Mouse (Mus musculus): ENCODE data around the gene Maml3. TPM values are rescaled to one million over a fixed set of nuclear protein-coding genes. Genes with fewer than 3 reads are reported as not detected.

The Maml3 gene
- 3.6 and 4.0 TPM in 2 replicates for polyA plus RNA-seq (2015; fragmentation: Nextera tagmentation; extraction: Ambion mirVana)

DNA sequence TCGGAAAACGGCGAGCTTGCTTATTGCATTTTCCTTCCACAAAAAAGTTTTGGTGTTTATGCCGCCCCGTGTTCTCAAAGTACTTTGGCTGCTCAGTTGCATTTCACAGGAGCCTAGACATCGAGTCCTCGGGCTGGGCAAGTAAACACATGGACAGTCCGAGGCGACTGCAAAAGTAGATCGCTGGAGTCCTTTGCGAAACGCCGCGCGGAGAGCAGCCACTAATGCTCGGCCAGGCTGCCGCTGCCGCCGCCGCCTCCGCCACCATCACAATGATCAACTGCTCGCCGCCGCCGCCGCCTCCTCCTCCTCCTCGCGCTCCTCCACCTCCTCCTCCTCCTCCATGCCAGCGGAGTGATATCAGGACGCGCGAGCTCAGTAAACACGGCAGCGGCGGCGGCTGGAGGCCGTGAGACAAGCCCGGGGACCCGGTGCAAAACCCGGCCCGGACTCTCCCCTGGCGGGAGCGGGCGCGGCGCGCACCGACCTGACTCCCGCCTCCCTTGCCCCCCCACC is at the start of gene Maml3:
Maml3 (minus strand) TSS at position 441 of the 516 bp plus-strand sequence.
- Histone ChIP-seq H3K4me3 (ENCODE audit: low read length) (peak within 1 kb of the TSS; percentile 92), H3K4me1 (ENCODE audit: control insufficient read depth, insufficient read depth, low read length) (peaks cover 14% of the 10 kb centered on the region), H3K27me3 (replicated peaks; ENCODE audit: control insufficient read depth, insufficient read depth, low read length) (no peaks in the 10 kb centered on the region), H3K27ac (ENCODE audit: low read length) (peak within 1 kb of the TSS; percentile 99), H3K4me2 (ENCODE audit: low read depth, low read length) (peak within 1 kb of the TSS; percentile 89), H3K36me3 (ENCODE audit: control insufficient read depth, insufficient read depth, low read length) (no peaks in the 10 kb centered on the region), H3K9me3 (ENCODE audit: control insufficient read depth, low read length) (no peaks in the 10 kb centered on the region), H3K9ac (ENCODE audit: low read depth, low read length) (peak within 1 kb of the TSS; percentile 95)
- ATAC-seq: peak; percentile 32
- WGBS: under 1% methylated on average over 47 of the region's 49 CpGs

- no peak overlapping the region for H3K9ac ChIP-seq (ENCODE audit: low read depth, low read length)
- H3K4me3 ChIP-seq (ENCODE audit: low read length): no peak overlapping the region
- ATAC-seq: peak; percentile 66; the same call in 1 of the 2 replicates
- H3K4me2 ChIP-seq (ENCODE audit: low read depth, low read length): no peak overlapping the region
- no peaks in the 10 kb centered on the region for H3K4me1 ChIP-seq (ENCODE audit: control insufficient read depth, insufficient read depth, low read length)
- H3K36me3 ChIP-seq (ENCODE audit: control insufficient read depth, insufficient read depth, low read length): no peaks in the 10 kb centered on the region
- 44% methylated on average over 3 of the region's 3 CpGs for WGBS
- H3K27me3 ChIP-seq (replicated peaks; ENCODE audit: control insufficient read depth, insufficient read depth, low read length): no peaks in the 10 kb centered on the region
- H3K9me3 ChIP-seq (ENCODE audit: control insufficient read depth, low read length): no peaks in the 10 kb centered on the region
- no peak overlapping the region for H3K27ac ChIP-seq (ENCODE audit: low read length)
Observed at GRCm38 (mm10) chr3:52151155-52151554, 46.3 kb upstream of the Maml3 start.

GRCm38 (mm10) chr3:52148301-52148700 is 43.4 kb upstream of the Maml3 start:
- WGBS: 53% methylated on average over 4 of the region's 4 CpGs

GRCm38 (mm10) chr3:52144776-52145460 is 40.0 kb upstream of the Maml3 start:
- no peak overlapping the region for H3K4me2 ChIP-seq (ENCODE audit: low read depth, low read length)
- no peaks in the 10 kb centered on the region for H3K4me1 ChIP-seq (ENCODE audit: control insufficient read depth, insufficient read depth, low read length)
- WGBS: 82% methylated on average over 12 of the region's 12 CpGs
- no peak overlapping the region for H3K9ac ChIP-seq (ENCODE audit: low read depth, low read length)
- no peak overlapping the region for H3K4me3 ChIP-seq (ENCODE audit: low read length)
- no peak for ATAC-seq
- H3K27ac ChIP-seq (ENCODE audit: low read length): no peak overlapping the region
- no peaks in the 10 kb centered on the region for H3K27me3 ChIP-seq (replicated peaks; ENCODE audit: control insufficient read depth, insufficient read depth, low read length)
- no peaks in the 10 kb centered on the region for H3K36me3 ChIP-seq (ENCODE audit: control insufficient read depth, insufficient read depth, low read length)
- H3K9me3 ChIP-seq (ENCODE audit: control insufficient read depth, low read length): no peaks in the 10 kb centered on the region

More at GRCm38 (mm10) chr3:52148301-52148700, 43.4 kb upstream of the Maml3 start:
- ATAC-seq: no peak
- H3K4me3 ChIP-seq (ENCODE audit: low read length): no peak overlapping the region
- no peak overlapping the region for H3K4me2 ChIP-seq (ENCODE audit: low read depth, low read length)
- no peak overlapping the region for H3K27ac ChIP-seq (ENCODE audit: low read length)
- H3K36me3 ChIP-seq (ENCODE audit: control insufficient read depth, insufficient read depth, low read length): no peaks in the 10 kb centered on the region
- H3K9ac ChIP-seq (ENCODE audit: low read depth, low read length): no peak overlapping the region
- H3K27me3 ChIP-seq (replicated peaks; ENCODE audit: control insufficient read depth, insufficient read depth, low read length): no peaks in the 10 kb centered on the region
- no peaks in the 10 kb centered on the region for H3K4me1 ChIP-seq (ENCODE audit: control insufficient read depth, insufficient read depth, low read length)
- no peaks in the 10 kb centered on the region for H3K9me3 ChIP-seq (ENCODE audit: control insufficient read depth, low read length)

- 85% methylated on average over 7 of the region's 7 CpGs for WGBS
- Histone ChIP-seq H3K4me2 (ENCODE audit: low read depth, low read length) (no peak overlapping the region), H3K27me3 (replicated peaks; ENCODE audit: control insufficient read depth, insufficient read depth, low read length) (no peaks in the 10 kb centered on the region), H3K9ac (ENCODE audit: low read depth, low read length) (no peak overlapping the region), H3K27ac (ENCODE audit: low read length) (no peak overlapping the region), H3K9me3 (ENCODE audit: control insufficient read depth, low read length) (no peaks in the 10 kb centered on the region), H3K4me3 (ENCODE audit: low read length) (no peak overlapping the region), H3K4me1 (ENCODE audit: control insufficient read depth, insufficient read depth, low read length) (no peaks in the 10 kb centered on the region), H3K36me3 (ENCODE audit: control insufficient read depth, insufficient read depth, low read length) (no peaks in the 10 kb centered on the region)
- ATAC-seq: no peak
Observed at GRCm38 (mm10) chr3:52143017-52143416, 38.1 kb upstream of the Maml3 start.

GRCm38 (mm10) chr3:52140162-52140561 is 35.3 kb upstream of the Maml3 start:
- ATAC-seq: peak; percentile 26; the same call in 1 of the 2 replicates
- Histone ChIP-seq H3K4me2 (ENCODE audit: low read depth, low read length) (no peak overlapping the region), H3K36me3 (ENCODE audit: control insufficient read depth, insufficient read depth, low read length) (no peaks in the 10 kb centered on the region), H3K4me1 (ENCODE audit: control insufficient read depth, insufficient read depth, low read length) (no peaks in the 10 kb centered on the region), H3K27me3 (replicated peaks; ENCODE audit: control insufficient read depth, insufficient read depth, low read length) (no peaks in the 10 kb centered on the region), H3K9ac (ENCODE audit: low read depth, low read length) (no peak overlapping the region), H3K4me3 (ENCODE audit: low read length) (no peak overlapping the region), H3K9me3 (ENCODE audit: control insufficient read depth, low read length) (no peaks in the 10 kb centered on the region), H3K27ac (ENCODE audit: low read length) (no peak overlapping the region)
- WGBS: 49% methylated on average over 16 of the region's 16 CpGs

DNA sequence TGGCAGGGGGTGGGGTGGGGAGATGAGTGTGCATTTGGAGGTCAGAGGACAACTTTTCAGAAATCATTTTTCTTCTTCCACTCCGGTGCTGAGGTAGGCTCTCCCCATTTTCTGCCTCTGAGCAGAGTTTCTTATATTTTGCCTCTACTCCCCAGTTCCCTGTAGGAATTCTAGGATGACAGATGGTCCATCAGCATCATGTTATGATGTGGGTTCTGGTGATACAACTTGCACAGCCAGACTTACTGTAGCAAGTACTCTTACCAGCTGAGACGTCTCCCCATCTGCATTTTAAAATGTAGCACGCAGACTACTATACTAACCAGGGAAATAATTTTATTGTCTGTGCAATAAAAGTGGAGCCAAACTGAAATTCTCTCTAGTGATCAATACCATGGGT is 20.5 kb upstream of the Maml3 start:
- Histone ChIP-seq H3K27me3 (replicated peaks; ENCODE audit: control insufficient read depth, insufficient read depth, low read length) (no peaks in the 10 kb centered on the region), H3K36me3 (ENCODE audit: control insufficient read depth, insufficient read depth, low read length) (no peaks in the 10 kb centered on the region), H3K4me3 (ENCODE audit: low read length) (no peak overlapping the region), H3K27ac (ENCODE audit: low read length) (no peak overlapping the region), H3K4me1 (ENCODE audit: control insufficient read depth, insufficient read depth, low read length) (no peaks in the 10 kb centered on the region), H3K9ac (ENCODE audit: low read depth, low read length) (no peak overlapping the region), H3K9me3 (ENCODE audit: control insufficient read depth, low read length) (no peaks in the 10 kb centered on the region), H3K4me2 (ENCODE audit: low read depth, low read length) (no peak overlapping the region)
- no peak for ATAC-seq
- 74% methylated on average over 3 of the region's 3 CpGs for WGBS

- WGBS: 56% methylated on average over 4 of the region's 4 CpGs
- no peaks in the 10 kb centered on the region for H3K36me3 ChIP-seq (ENCODE audit: control insufficient read depth, insufficient read depth, low read length)
Observed at GRCm38 (mm10) chr3:52120858-52121257, 16.0 kb upstream of the Maml3 start.

GRCm38 (mm10) chr3:52119216-52119615 is 14.3 kb upstream of the Maml3 start:
- no peaks in the 10 kb centered on the region for H3K36me3 ChIP-seq (ENCODE audit: control insufficient read depth, insufficient read depth, low read length)
- 72% methylated on average over 7 of the region's 7 CpGs for WGBS
- no peak overlapping the region for H3K4me2 ChIP-seq (ENCODE audit: low read depth, low read length)
- H3K4me3 ChIP-seq (ENCODE audit: low read length): no peak overlapping the region
- no peaks in the 10 kb centered on the region for H3K4me1 ChIP-seq (ENCODE audit: control insufficient read depth, insufficient read depth, low read length)
- H3K9ac ChIP-seq (ENCODE audit: low read depth, low read length): no peak overlapping the region
- H3K27ac ChIP-seq (ENCODE audit: low read length): no peak overlapping the region
- no peak for ATAC-seq
- no peaks in the 10 kb centered on the region for H3K27me3 ChIP-seq (replicated peaks; ENCODE audit: control insufficient read depth, insufficient read depth, low read length)
- no peaks in the 10 kb centered on the region for H3K9me3 ChIP-seq (ENCODE audit: control insufficient read depth, low read length)

More at GRCm38 (mm10) chr3:52120858-52121257, 16.0 kb upstream of the Maml3 start:
- Histone ChIP-seq H3K4me3 (ENCODE audit: low read length) (no peak overlapping the region), H3K9me3 (ENCODE audit: control insufficient read depth, low read length) (no peaks in the 10 kb centered on the region), H3K27me3 (replicated peaks; ENCODE audit: control insufficient read depth, insufficient read depth, low read length) (no peaks in the 10 kb centered on the region), H3K9ac (ENCODE audit: low read depth, low read length) (no peak overlapping the region), H3K4me1 (ENCODE audit: control insufficient read depth, insufficient read depth, low read length) (no peaks in the 10 kb centered on the region), H3K4me2 (ENCODE audit: low read depth, low read length) (no peak overlapping the region), H3K27ac (ENCODE audit: low read length) (no peak overlapping the region)
- ATAC-seq: no peak

Measured in intestine, embryonic 16.5 days (tissue).